Mouse (Mus musculus) left cerebral cortex, adult 8-10 months (tissue): ENCODE data around the gene Snrpd3. TPM values are rescaled to one million over a fixed set of nuclear protein-coding genes. Genes with fewer than 3 reads are reported as not detected.
"Not testable (repeated sequence)": the region's sequence is repeated elsewhere in the genome, so short reads cannot be mapped to it uniquely, and the experiment has no call there.

Source experiments
- DNase-seq, 2 experiments: peaks; one replicate each; pipeline ENCODE4 v3.0.0; 2022; ENCODE audit warnings: low spot score in 2 of 2
- total RNA-seq, 4 experiments: library from RNA; stranded (reverse); gene quantifications; 2 replicates each; pipeline ENCODE4 v1.2.4; 2022

The Snrpd3 gene
- 10 to 100 TPM; 68.9 to 83.0 (median 81.2) TPM for total RNA-seq

- peak; percentile 73 to 92 for DNase-seq
Observed at GRCm38 (mm10) chr10:75517073-75517757, at the start of gene Snrpd3. Snrpd3 (plus strand) TSS chr10:75517551.

- no peak for DNase-seq
Observed at GRCm38 (mm10) chr10:75473411-75473810, 43.9 kb upstream of the Snrpd3 start.

- DNase-seq: no peak
Observed at GRCm38 (mm10) chr10:75474571-75474970, 42.8 kb upstream of the Snrpd3 start.

GRCm38 (mm10) chr10:75475139-75475850 is 42.1 kb upstream of the Snrpd3 start:
- not testable (repeated sequence) for DNase-seq

- no peak for DNase-seq
Observed at GRCm38 (mm10) chr10:75477034-75477433, 40.3 kb upstream of the Snrpd3 start.

GRCm38 (mm10) chr10:75479955-75480354 is 37.4 kb upstream of the Snrpd3 start:
- no peak for DNase-seq

- no peak for DNase-seq
Observed at GRCm38 (mm10) chr10:75481703-75482102, 35.6 kb upstream of the Snrpd3 start.

- no peak for DNase-seq
Observed at GRCm38 (mm10) chr10:75482271-75482670, 35.1 kb upstream of the Snrpd3 start.

GRCm38 (mm10) chr10:75482919-75483483 is 34.4 kb upstream of the Snrpd3 start:
- DNase-seq: no peak

GRCm38 (mm10) chr10:75484066-75484465 is 33.3 kb upstream of the Snrpd3 start:
- DNase-seq: no peak

GRCm38 (mm10) chr10:75484767-75485166 is 32.6 kb upstream of the Snrpd3 start:
- no peak for DNase-seq

- peak in 1 of 2 experiments; percentile 77 for DNase-seq
Observed at GRCm38 (mm10) chr10:75486086-75486979, 31.0 kb upstream of the Snrpd3 start.

- DNase-seq: no peak
Observed at GRCm38 (mm10) chr10:75487131-75487530, 30.2 kb upstream of the Snrpd3 start.

GRCm38 (mm10) chr10:75489522-75489921 is 27.8 kb upstream of the Snrpd3 start:
- DNase-seq: no peak

GRCm38 (mm10) chr10:75490731-75491130 is 26.6 kb upstream of the Snrpd3 start:
- no peak for DNase-seq

- no peak for DNase-seq
Observed at GRCm38 (mm10) chr10:75491234-75491935, 26.0 kb upstream of the Snrpd3 start.

GRCm38 (mm10) chr10:75491936-75492262 is 25.5 kb upstream of the Snrpd3 start:
- DNase-seq: no peak

- DNase-seq: no peak
Observed at GRCm38 (mm10) chr10:75495304-75495703, 22.0 kb upstream of the Snrpd3 start.

GRCm38 (mm10) chr10:75495921-75496320 is 21.4 kb upstream of the Snrpd3 start:
- DNase-seq: no peak

GRCm38 (mm10) chr10:75499214-75499613 is 18.1 kb upstream of the Snrpd3 start:
- not testable (repeated sequence) for DNase-seq

- no peak for DNase-seq
Observed at GRCm38 (mm10) chr10:75499791-75500190, 17.6 kb upstream of the Snrpd3 start.
